Mouse (Mus musculus) left cerebral cortex, postnatal 36 days (tissue): ENCODE results near the gene Eng. TPM values are rescaled to one million over a fixed set of nuclear protein-coding genes. Genes with fewer than 3 reads are reported as not detected.

Experiments
- DNase-seq, 2 experiments: peaks; one replicate each; pipeline ENCODE4 v3.0.0; 2021 to 2022; ENCODE audit warnings: low spot score in 2 of 2, mixed read lengths in 1 of 2
- intact Hi-C: fragments of 180-260 bp; cut with DNase I; formaldehyde crosslinking; loops from one replicate; pipeline ENCODE4 v1.15.1; 2025
- total RNA-seq, 2 experiments: library from RNA; stranded (reverse); gene quantifications; 2 replicates each; pipeline ENCODE4 v1.2.3; 2021

Gene Eng
- total RNA-seq, 2 experiments from 2014 or later: 22.0 to 26.1 TPM

DNA sequence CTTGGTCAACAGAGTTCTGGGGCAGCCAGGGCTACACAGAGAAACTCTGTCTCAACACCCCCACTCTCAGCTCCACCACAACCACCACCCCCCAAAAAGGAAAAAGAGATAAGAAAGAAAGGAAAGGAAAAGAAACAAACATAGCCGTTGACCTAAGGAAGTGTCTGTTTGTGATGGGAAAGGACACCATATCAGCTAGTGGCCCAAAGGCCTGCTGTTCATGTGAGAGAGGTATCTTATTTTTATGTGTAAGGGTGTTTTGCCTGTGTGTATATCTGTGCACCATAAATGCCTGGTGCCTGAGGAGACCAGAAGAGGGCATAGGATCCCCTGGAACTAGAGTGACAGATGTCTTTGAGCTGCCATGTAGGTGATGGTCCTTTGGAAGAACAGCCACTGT, 6.8 kb upstream of the Eng start:
- intact Hi-C loops: no loop called here
- no peak for DNase-seq

GRCm38 (mm10) chr2:32640550-32641051, 5.8 kb upstream of the Eng start:
- intact Hi-C loops: no loop called here
- no peak for DNase-seq

GRCm38 (mm10) chr2:32641810-32642209, 4.6 kb upstream of the Eng start:
- intact Hi-C loops: no loop called here

DNA sequence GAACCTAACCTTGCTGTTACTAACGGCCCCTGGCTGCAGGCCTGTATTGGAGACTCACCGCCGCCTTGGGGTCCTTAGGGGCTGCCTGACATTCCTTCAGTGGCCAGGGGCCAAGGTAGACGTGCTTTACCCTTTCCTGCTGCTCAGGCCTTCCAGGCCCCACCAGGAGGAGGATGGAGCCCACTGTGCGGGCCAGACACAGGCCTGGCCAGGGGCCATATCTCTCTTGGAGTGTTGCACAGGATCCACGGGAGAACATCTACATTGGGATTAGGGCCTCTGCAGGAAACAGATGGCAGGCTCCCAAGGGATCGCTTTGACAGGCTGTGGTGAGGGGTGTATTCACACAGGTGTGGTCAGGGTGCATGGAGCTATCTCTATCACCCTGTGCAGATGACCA, 3.6 kb upstream of the Eng start:
- no peak for DNase-seq
- intact Hi-C loops: no loop called here

More at GRCm38 (mm10) chr2:32641810-32642209, 4.6 kb upstream of the Eng start:
- DNase-seq: no peak

DNA sequence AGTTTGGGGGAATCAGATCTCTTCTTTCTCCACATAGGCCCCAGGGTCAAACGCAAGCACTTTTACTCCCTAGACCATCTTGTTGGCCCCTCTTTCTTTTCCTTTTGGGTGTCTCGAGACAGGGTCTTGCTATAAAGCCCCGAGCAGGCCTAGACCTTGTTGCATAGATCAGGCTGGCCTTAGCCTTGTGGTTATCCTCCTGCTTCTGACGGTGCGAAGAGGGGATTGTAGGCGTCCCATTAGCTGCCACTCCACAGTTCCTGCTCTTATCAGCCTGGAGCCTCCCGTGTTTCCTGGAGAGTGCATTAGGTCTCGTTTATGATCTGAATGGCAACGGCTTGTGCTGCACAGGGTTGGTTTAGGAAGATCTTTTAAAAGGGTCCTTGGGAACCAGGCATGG, 2.3 kb upstream of the Eng start:
- no peak for DNase-seq
- intact Hi-C loops: no loop called here

GRCm38 (mm10) chr2:32644799-32645475, 1.5 kb upstream of the Eng start:
- intact Hi-C loops: no loop called here
- no peak for DNase-seq

DNA sequence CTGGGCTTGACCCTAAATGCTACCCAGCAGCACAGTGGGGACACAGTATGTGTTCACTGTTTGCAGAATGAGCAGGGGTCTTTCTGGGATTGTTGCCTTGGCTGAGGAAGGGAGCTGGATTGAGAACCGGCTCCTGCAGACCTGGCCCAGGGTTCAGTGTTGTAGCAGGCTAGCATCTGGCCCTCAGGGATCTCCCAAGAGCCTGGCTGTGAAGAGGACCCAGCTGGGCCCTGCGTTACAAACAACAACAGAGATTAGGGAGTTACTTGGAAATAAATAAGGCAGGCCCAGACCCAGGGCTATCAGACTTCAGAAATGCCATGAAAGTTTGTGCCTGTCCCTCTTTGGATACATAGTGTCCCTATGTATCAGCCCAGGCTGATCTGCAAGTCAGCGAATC, 748 bp upstream of the Eng start:
- no peak for DNase-seq
- intact Hi-C loops: no loop called here

DNA sequence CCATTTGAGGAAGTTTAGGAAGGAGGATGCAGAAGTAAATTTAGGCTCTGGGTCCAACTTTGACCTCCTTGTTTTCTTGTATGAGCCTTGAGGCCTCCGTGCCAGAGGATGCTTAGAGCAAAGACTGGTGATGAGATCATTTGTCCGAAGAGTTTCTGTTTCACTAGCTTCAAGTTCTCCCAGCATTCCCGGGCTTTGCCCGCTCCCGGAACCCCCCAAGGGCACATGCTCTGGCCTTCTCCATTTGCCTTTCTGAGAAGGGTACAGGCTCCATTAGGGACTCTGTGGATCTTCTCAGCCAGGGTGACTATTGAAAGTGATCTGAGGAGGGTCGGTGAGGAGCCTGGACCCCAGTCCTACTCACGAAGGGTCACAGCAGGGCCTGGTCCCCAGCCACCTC, 971 bp downstream of the Eng start:
- DNase-seq: no peak
- intact Hi-C loops: no loop called here

GRCm38 (mm10) chr2:32653764-32654163, 7.4 kb downstream of the Eng start:
- no peak for DNase-seq
- intact Hi-C loops: no loop called here

DNA sequence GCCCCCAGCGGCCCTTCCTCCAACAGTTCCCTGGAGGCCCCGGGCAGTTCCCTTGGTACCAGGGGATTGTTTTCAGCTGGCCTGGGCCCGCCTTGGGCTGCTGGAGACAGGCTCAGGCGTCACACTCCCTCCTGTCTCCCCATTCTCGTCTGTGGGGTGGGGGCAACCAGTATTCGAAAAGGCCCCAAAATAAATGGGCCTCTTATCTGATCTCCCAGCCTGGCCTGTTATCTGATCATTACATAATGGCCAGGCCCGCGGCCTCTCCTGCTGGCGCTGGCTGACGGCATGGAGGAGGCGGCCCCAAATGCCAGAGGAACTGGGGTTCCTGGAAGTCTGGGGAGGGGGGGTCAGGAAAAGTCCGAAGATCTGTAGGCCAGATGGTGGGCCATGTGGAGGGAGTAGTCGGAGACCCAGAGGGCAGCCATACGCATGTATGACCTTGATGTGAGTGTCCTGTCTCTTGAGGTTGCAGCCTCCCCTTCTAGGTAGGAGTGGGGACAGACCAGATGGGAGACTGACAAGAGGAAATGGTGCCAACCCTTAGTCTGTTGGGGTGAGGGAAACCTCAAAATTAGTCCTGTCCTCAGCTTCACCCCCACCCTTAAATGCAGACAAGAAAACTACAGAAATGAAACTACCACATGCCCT, 8.5 kb downstream of the Eng start:
- DNase-seq: no peak
- intact Hi-C loops: no loop called here

GRCm38 (mm10) chr2:32655394-32655744, 9.0 kb downstream of the Eng start:
- intact Hi-C loops: no loop called here
- DNase-seq: no peak

DNA sequence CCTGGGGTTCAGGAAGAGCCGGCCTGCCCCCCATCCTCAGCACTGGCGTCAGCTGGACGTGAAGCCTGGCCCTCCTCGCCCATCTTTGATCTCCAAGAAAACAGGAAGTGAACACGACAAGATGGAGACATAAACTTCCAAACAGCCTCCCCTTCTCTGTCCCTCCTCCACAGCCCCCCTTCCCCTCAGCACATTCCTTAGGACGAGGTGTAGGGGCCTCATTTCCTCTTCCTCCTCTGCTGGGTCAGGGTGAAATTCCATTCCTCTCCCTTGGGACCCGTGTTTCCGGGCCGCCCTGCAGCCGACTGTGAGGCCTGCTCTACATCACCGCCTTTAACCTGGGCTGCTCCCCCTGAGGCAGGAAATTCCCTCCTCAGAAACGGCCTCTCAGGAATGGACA, 9.4 kb downstream of the Eng start:
- no peak for DNase-seq
- intact Hi-C loops: no loop called here

DNA sequence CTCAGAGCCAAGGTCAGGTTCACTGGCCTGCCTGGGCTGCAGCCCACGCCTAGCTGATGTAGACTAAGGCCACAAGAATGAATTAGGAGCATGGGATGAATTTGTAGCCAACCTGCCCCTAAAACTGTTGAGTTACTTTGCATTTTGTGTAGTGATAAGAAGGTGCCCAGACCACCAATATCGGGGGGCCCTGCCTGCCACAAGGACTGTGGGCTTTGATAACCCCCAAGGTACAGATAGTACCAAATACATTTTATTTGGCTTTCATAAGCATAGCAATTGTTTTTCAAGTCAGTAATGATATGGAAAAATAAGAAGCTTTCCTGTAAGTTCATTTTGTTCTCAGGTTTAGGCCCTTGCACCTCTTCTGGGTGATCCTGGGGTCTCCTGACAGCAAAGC, 12.5 kb downstream of the Eng start:
- no peak for DNase-seq
- intact Hi-C loops: no loop called here

GRCm38 (mm10) chr2:32661509-32662107, 15.2 kb downstream of the Eng start:
- intact Hi-C loops: no loop called here
- no peak for DNase-seq

- intact Hi-C loops: no loop called here
- DNase-seq: no peak
Measured at GRCm38 (mm10) chr2:32662291-32662690, 15.9 kb downstream of the Eng start.

DNA sequence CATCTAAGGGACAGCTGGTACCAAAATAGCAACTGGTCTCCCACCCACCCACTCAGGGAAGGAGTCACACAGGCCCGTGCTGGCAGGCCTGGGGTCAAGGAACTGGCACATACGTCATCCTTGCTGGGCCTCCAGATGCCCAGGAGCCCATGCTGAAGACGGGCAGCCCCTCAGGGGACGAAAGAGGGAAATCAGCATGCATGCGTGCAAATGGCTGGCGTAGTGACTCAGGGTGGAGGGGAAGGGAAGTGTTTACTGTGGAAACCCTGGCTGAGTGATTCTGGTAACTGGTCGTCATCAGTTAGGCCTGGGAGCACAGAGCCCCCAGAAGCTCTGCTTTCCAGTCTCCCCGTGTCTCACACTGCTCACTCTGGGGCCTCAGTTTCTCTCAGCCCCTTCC, 18.9 kb downstream of the Eng start:
- intact Hi-C loops: no loop called here
- DNase-seq: no peak

DNA sequence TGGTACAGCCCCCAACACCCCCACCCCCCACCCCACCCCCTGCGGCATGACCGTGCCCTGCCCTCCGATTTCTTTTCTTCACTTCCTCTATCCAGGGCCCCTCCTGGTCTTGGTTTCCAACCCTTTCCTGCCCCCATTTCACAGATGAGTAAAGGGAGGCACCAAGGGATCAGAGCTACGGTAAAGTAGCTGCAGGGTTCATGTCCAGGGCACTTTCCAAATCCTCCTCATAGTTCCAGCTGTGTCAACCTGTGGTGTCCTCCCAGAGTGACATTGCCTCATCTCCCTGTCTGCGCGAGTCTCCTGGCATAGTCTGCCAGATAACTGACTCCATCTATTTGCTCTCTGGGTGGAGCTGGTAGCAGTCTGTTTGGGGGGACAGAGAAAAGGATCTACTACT, 19.5 kb downstream of the Eng start:
- DNase-seq: no peak
- intact Hi-C loops: no loop called here

DNA sequence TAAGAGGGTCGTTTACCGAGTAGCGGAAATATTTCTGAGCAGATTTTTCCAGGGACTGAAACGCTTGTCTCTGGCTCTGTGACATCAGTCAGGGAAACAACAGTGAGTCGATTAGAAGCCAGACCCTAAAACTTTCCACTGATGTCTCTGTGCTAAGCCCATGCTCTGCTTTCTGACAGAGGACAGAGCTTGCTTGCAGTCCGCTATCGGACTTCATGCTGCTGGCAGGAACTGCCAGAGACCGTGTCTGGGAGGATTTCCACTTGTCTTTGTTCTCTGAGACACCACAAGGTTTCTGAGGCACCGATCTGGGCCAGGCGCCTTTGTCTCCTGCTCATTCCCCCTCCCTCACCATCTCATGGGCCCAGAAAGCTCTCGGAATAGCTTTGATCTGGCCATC, 21.4 kb downstream of the Eng start:
- no peak for DNase-seq
- intact Hi-C loops: no loop called here

GRCm38 (mm10) chr2:32668176-32668575, 21.8 kb downstream of the Eng start:
- intact Hi-C loops: no loop called here
- no peak for DNase-seq

DNA sequence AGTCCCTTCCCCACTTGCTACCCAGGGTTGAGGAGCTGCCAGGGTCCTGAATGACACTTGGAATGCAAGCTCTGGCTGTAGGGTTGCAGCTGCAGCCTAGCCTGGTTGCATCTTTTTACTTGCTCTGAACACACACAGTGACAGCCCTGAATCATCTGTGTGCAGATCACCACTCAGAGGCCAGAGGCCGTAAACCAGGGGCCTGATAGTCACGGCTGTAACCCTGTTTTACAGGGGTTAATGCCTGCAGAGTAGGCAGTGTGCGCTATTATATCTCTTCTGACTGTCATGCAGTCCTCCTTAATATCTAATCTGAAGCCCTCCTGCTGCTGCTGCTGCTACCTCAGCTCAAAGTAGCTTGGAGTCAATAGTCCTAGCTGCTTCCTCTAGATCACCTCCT, 23.5 kb downstream of the Eng start:
- intact Hi-C loops: no loop called here
- DNase-seq: no peak

GRCm38 (mm10) chr2:32671147-32671546, 24.8 kb downstream of the Eng start:
- intact Hi-C loops: no loop called here
- no peak for DNase-seq
